Mouse (Mus musculus) frontal cortex, postnatal 25 days (tissue): Measurements from ENCODE around the gene Wdr81.
A peak's percentile ranks its signal among the peaks of the same experiment; 100 is the strongest.

Experiments
- DNase-seq, 2 experiments: peaks; one replicate each; pipeline ENCODE4 v3.0.0; 2022; ENCODE audit warnings: low spot score in 2 of 2

Wdr81 gene

DNA sequence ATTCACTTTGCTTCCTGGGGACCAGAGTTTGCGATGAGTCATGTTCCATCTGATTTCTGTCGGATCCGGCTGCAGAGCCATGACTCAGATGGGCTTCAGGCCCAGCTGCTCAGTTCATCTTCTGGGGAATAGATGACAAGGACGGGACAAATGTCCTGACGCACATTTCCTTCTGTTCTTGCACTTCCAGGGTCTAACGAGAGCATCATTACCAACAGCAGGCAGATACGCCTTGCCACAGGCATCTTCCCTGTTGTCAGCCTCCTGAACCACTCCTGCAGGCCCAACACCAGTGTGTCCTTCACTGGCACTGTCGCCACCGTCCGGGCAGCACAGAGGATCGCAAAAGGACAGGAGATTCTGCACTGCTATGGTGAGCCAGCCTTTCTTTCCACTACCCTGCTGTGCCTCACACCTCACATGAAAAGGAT is 55.1 kb downstream of the Wdr81 start:
- peak in 1 of 2 experiments; percentile 30 for DNase-seq

DNA sequence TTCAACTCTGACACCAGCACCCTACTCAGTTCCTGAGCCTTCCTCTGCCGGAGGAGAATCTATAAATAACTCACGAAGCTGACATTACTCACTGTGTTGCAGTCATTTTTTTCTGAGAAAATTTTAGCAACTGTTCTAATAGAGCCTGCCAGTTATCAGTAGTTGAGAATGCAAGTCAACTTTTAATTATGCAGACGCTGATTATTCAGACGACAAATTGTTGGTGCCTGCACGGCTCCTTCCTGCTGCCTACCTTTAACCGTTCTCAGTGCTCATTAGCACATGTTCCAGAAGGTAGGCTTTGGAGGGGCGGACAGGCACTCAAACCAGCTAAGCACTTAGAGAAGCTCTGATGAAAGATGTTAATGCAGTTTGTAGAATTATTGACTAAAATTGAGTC is 57.1 kb downstream of the Wdr81 start:
- no peak for DNase-seq

DNA sequence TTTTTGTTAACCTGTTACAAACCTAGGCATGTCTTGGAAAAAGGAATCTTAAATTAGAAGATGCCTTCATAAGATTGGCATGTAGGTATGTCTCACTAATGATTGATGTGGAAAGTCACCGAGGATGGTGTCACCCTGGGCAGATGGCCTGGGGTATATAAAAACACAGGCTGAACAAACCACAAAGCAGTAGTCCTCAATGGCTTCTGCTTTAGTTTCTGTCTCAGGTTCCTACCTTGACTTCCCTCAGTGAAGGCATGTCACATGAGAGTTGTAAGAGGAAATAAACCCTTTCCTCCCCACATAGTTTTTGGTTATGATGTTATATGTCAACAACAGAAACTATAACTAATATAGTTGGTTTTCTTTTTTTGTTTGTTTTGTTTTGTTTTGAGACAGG is 58.9 kb downstream of the Wdr81 start:
- DNase-seq: no peak
